Mouse (Mus musculus) ovary, postnatal 14 days (tissue): ENCODE results near the gene Cd248.
A peak's percentile ranks its signal among the peaks of the same experiment; 100 is the strongest.
"Not testable (repeated sequence)": the region's sequence is repeated elsewhere in the genome, so short reads cannot be mapped to it uniquely, and the experiment has no call there.

Experiments used
- DNase-seq: peaks from one replicate; pipeline ENCODE4 v3.0.0; 2022; ENCODE audit warnings: low spot score

Cd248 gene

DNA sequence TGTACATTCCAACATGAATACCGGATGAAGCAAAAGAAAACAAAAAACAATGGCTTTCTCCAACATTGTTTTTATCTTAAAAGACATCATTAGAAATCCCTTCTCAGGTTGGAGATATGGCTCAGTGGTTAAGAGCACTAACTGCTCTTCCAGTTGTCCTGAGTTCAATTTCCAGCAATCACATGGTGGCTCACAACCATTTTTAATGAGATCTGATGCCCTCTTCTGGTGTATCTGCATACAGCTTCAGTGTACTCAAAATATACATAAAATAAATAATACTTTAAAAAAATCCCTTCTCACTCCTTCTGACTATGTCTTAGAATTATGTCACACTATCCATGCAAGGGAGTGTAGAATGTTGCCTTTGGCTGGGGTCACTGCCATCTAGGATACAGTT, 11.4 kb downstream of the Cd248 start:
- DNase-seq = no peak

DNA sequence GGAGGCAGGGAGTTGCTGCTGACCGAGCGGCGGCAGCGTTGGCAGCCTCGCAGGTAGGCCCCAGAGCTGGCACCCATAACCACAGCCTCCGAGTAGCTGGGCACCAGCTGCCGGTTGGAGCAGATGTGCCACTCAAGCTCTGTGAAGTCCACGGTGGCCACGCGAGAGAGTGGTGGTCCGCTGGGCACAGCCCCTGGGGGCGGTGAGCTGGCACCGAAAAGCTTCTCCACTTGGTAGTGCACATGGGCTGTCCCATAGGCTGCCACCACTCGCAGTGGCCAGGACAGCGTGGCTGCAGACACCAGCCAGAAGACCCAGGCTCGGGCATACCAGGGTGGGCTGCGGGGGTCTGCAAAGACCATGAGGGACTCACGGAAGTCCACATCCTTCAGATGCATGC, 14.1 kb downstream of the Cd248 start:
- no peak for DNase-seq

DNA sequence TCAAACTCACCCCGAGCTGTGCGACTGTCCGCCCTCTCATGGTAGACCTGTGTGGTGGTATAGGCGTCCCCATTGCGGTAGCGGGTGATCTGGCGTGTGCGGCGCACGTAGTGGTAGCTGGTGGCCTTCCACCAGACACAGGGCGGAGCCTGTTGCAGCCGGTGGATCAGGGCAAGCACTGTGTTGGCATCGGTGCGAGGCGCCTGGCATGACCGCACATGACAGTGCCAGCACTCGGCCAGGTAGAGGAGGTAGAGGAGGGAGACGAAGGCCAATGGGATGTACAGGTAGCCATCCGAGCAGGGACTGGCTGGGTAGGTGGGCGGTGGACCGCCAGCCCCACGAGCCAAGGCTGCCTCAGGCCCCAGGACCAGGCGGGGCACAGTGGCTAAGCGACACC, 14.7 kb downstream of the Cd248 start:
- no peak for DNase-seq

DNA sequence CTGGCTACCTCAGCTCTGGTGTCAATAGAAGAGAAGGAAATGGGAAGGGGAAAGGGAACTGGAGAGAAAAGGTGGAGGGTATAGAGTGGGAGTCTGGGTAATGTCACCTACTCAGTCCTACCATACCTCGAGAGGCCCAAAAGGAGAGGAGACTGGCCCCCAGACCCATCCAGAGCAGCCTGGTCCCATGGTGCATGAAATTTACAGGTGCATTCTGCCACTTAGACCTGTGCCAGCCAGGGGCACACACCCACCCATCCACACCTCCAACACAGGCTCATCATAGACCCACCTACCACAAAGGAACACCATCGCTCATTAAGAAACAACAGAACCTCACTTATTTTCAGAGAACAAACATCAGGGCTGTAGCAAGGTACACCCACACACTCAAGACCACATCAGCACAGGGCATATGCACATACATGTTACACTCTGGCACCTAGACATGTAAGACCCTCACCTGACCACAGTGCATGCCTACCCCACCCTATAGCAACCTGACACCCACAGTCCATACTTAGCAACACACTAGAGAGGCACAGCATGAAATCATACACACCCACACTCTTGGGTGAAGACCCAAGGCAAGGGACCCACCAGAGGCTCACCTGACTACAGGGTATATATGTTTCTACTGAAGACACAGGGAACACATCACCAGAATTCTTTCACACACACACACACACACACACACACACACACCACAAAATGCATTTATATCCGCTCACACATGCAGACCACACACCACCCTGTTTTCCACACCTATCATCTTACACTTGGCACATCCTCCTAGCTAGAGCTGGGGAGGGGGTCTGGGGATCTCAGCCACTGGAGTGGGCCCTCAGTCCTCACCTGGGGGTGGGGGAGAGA, 16.3 kb downstream of the Cd248 start:
- DNase-seq = no peak

DNA sequence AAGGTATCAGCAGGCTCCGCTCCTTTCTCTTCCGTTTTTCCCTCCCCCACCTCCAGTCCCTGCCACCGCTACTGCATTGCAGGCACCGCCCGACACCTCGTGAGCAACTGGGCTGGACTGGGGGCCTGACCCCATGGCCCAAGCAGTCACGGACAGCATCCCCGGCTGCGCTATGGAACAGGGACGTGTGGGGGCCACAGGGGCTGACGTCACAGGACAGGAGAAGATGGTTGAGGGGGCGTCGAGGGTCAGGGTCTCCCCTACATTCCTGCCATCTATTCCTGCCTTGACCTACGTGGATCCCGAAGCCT, 16.9 kb downstream of the Cd248 start:
- no peak for DNase-seq

DNA sequence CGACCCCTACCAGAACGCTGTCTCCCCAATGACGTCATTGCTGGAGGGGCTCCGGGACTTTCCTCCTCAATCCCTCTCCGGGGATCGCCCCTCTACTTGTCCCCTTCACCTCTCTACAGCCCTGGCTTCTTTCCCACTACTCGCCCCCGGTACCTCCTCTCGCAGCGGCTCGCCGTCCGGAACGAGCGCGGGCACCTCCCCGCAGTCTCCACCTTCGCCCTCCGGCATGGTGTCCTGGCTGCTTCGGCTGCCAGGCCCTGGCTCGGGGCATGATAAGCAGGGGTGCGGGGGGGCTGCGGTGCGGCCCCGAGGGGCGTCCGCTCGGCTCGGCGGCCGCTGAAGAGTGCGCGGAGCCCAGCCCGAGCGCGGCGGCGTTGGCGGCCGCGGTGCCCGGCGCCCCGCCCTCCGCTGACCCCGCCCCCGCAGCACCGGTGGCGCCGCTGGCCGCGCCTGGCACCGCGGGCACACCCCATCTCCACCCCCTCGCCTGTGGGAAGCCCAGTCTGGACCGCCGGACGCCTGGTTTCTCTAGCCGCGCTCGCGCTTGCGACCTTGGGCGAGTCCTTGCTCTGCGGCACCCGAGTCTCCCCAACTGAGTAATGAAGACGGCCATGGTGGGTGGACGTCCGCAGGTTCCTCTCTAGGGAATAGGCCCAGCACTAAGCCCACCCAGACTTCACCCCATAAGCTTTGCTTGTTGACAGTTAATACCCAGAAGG, 17.4 kb downstream of the Cd248 start, which contains the start of gene Tmem151a:
Gene Tmem151a, minus strand, starts transcription at position 387 of the 719 bp plus-strand sequence.
- no peak for DNase-seq

DNA sequence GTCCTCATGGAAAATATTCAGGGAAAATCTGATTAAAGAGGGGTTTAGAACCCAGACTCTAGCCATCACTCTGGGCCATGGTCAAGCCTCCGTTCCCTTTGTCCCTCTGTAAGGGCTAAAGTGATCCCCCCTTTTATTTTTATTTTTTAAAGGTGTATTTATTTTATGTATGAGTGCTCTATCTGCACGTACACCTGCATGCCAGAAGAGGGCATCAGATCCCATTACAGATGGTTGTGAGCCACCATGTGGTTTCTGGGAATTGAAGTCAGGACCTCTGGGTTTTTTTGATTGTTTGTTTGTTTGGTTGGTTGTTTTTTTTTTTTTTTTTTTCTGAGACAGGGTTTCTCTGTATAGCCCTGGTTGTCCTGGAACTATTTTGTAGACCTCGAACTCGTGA, 18.7 kb downstream of the Cd248 start:
- DNase-seq = not testable (repeated sequence)

DNA sequence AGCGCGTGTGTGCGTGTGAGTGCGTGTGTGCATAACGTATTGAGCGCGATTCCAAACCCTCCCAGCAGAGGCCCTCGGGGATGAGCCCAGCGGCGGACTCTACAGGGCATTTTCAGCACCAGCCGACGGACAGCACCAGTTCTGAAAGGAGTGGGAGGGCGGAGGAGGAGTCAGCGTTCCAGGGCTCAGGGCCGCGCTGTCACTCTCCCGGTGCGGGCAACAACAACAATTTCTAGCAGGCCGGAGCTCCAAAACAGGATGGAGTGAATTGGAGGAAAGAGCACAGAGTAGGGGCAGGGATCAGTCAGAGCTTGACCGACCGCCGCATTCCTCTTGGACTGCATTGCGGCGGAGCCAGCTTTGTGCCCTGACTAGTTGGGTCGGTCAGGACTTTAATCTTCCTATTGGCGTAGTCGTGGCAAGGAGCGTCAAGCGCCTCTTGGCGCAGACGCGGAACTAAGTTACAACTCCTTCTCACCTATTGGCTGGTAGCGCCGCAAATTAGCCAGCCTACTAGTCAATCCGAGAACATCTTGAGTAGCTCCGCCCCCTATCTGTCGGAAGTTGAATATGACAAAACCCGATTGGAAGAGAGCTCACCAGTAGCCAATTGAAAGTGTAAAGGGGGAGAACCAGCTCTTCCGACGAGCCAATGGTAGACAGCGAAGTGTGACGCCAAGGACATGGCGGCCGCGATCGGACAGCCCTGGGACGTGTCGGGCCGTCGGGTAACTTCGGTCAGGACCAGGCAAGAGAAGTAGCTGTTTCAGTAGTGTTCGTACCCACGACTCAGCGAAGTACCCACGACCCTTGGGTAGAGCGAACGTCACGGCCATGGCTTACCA, 20.2 kb downstream of the Cd248 start, which contains the start of gene Yif1a:
Gene Yif1a, plus strand, starts transcription at position 655 of the 845 bp plus-strand sequence.
- DNase-seq = peak; percentile 93

DNA sequence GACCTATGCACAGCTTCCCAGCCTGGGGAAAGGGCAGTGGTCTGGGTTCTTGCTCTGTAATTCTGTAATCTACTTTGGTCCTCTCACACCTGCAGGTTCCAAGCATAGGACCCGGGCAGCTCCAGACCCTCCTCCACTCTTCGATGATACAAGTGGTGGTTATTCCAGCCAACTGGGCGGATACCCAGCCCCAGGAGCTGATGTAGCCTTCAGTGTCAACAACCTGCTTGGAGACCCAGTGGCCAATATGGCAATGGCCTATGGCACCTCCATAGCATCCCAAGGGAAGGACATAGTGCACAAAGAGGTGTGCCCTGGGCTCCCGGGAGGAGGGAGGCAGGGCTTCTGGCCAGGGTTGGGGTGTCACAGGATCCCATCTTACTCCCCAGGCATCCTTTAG, 21.4 kb downstream of the Cd248 start:
- DNase-seq = no peak

DNA sequence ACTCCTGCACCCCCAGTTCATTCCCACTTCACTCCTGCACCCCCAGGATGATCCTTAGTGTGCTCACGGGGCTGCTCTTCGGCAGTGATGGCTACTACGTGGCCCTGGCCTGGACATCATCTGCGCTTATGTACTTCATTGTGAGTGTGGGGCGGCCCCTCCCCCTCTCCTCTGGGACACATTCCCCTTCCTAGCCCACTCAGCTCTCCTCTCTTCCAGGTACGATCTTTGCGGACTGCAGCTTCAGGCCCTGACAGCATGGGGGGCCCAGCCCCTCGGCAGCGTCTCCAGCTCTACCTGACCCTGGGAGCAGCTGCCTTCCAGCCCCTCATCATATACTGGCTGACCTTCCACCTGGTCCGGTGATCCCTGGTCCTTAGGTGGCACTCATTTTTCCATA, 24.2 kb downstream of the Cd248 start:
- no peak for DNase-seq

DNA sequence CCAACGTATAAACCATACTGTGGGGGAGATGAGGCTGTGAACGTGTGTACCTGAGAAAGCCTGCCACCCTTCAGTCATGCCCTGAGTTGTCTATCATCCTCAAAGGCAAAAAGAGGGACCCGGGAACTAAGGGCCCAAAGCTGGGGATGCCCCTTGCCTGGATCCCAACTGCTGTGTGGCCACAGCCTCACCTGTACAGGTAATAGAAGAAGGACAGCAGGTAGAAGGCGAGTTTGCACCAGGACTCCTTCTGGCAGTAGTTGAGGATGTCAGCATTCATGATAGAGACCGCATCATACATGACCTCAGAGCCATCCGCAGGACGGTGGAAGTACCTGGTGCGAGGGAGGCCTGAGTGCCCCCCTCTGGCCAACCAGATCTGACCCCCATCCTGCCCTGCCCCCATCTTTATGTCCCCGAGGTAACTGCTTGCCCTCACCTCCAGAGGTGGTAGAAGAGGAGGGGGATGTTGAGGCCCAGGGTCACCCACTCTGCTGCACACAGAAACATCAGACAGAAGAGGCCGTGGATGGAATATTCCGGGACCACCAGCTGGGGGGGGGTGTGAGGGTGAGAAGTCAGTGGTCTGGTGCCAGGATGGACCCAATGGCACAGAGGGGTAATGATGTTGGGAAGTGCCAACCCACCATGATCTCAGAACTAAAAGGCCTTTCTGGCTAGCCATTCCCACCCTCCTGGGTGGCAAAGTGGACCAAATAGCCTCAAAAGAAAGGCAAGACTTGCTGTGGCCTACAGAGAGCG, 25.8 kb downstream of the Cd248 start:
- no peak for DNase-seq

DNA sequence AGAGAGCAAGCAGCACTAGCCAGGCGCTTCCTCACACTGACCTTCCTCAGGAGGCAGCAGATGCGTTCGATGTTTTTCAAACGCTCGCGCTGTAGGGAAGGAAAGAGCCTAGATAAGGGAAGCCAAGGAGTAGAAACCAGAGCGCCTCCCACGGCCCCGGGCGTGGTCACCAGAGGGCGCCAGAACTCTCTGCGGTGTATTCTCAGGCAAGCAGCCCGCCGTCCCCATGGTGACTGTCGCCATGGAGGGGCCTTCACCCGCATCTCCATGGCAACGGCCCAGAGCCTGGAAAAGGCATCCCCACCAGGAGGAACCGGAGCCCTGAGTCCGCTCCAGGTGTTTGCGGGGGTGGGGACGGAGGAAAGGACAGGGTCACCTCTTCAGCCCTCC, 26.4 kb downstream of the Cd248 start:
- peak; percentile 92 for DNase-seq

DNA sequence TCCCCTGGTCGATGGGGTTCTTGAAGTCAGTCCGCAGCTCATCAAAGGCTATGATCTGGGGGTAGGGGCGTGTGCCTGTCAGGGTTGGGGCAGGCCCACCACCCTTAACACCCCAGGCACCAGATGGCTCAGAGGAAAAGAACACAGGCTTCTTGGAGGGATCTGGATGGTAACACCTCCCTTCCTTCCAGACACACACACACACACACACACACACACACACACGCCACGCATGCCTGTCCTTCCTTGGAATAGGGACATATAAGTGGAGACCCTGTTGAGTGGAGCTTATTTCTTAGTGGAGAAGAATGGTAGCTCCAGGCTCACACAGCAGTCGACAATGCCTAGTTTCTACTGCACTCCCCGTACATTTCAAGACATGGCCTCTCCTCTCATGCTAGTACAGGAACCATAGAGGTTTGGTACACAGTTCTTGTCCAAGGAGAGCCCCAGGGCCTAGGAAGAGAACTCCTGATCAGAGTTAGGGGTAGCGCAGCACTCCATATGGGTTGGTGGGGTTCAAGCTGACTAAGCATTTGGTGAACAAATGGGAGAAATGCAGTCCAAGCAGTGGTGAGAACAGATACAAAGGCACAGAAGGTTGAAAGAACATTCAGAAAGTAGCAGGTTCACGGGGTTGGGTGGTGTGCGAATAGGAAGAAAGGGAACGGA, 27.0 kb downstream of the Cd248 start:
- no peak for DNase-seq

DNA sequence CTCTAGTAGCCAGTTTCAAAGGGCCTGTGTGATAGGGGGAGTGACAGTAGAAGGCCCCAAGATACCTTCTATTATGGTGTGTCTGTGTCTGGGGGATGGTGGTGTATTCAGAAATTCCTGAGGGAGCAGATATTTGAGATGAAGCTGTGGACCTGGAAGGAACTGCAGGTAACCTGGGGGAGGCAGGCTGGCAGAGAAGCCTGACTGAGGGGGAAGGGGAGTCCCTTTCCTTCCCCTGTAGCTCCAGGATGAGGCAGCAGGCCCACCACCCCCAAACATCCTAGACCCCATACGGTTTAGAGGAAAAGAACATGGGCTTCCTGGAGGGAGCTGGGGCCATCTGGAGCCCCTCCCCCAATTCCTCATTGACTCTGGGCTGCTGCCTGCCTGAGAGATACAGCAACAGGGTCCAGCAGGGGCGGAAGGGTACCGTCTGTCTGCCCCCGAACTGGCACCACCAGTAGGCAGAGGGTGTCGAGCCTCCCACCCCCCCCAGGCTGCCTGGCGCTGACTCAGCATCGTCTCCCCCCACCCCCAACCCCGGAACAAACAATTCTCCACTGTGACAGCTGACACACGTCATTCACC, 28.1 kb downstream of the Cd248 start:
- no peak for DNase-seq

DNA sequence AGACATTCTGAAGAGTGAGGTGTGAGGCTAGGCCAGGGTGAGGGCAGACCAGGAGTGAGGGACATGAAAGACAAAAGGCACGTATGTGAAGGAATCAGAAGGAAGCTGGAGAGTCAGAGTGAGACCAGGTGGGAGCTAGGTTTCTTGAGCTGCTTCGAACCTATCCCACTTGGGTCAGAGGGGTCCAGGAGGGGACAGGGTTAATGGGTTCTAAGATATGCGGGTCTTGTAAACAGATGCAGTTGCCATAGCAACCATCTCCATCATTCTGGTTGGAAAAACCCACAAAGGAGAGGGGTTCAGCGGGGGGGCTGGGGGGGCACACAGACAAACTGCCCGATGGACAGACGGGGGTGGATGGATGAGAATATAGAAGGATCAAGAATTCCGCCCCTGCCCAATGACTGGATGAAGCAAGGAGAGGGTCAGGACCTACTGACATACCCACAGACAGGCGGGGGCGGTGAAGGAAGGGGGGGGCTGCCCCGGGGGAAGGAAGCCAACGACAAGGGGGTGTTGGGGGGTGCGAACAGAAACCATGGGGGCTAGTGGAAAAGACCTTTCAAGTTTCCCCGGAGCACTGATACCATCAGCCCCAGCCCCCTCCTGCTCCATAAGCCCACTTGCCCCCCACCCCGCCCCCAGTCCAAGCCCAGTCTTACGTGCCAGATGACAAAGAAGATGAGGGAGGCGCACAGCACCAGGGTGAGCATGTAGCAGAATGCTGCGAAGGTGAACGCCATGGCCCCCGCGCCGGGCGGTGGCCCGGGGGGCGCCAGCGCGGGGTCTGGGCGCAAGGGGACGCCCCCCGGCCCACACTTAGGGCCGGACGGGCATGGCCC, 29.9 kb downstream of the Cd248 start:
- DNase-seq = no peak

DNA sequence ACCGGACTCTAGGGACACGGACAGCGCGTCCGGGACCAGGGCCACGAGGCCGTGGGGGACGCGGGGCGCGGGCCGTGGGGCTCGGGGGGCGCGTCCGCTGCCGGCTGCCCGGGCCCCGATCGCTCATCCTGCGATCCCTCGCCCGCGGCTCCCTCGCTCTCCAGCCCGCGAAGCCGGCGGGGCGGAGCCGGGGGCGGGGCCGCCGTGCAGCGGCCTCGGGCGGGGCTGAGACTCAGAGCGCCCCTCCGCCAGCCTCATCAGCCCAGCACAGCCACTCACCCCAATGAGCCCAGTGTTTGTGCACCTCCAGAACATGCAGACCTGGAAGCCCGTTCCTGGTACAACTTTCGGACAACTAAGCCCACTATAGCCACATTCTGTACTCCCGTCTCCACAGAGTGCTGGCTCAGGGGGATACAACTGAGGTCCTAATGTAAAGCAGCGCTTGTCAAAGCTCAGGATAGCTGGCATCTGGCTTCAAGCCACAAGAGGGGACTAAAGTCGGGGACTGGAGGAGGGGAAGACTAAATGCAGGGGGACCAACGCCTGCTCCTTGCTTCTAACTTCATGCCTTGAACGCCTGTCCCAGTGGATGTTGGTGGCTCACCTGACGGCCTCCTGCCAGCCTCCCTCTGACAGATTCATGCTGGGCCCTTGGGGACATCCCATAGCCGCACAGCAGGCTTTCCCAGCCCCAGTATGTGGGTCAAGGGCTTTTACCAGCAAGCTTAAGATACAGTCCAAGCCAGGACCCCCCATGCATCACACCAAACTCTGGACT, 30.7 kb downstream of the Cd248 start, which contains the start of gene Cnih2:
Gene Cnih2, minus strand, starts transcription at position 159 of the 781 bp plus-strand sequence.
- peak; percentile 55 for DNase-seq

DNA sequence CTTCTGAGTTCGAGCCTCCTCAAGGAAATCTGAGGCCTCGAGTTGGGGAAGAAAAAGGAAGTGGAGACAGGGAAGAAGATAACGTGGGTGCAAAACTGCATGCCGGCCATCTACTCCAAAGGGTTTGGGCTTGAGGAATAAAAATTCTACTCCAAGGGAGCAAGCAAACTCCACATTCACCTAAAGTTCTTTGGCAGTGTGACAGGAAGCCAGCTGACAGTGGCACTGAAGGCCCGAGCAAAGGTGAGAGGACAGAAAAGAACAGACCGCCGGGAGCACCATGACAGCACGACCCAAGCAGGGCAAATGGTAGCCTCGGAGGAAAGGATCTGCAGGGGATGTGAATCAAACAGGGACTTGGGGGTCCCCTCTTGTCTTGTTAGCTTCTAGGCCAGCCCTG, 38.2 kb downstream of the Cd248 start:
- no peak for DNase-seq

DNA sequence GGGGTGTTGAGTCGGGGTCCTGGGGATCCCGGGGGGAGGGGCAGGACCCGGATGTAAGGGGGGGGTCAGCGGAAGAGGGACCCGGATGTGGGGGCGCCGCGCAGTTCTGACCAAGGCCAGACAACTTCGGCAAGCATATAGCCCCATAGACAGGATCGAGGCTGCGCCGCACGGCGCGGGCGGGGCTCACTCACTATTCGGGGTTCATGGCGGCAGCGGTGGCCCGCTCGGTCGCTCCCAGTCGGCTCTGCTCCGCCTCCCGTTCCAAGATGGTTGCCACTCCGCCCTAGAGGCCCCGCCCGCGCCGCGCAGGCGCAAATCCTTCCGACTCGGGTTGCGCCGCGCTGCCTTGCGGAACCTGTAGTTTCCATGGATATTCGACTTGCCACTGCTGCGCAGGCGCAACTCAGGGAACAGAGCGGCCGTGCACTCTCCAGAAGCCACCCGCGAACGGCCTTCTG, 38.9 kb downstream of the Cd248 start, which contains the start of gene Rab1b:
Gene Rab1b, minus strand, starts transcription at position 342 of the 461 bp plus-strand sequence.
- DNase-seq = peak; percentile 95
